Mouse (Mus musculus) brain, adult 10 weeks (tissue): ENCODE measurements around the gene Col3a1. TPM values are rescaled to one million over a fixed set of nuclear protein-coding genes. Genes with fewer than 3 reads are reported as not detected.

Experiments
- polyA plus RNA-seq: library from polyadenylated mRNA; stranded (reverse); fragments of 350-450 nt; fragmentation: Illumina TruSeq; extraction: RNeasy Lipid Tissue Mini Kit (QIAGEN cat#74804); gene quantifications from one replicate; pipeline ENCODE4 v1.2.3, GENCODE M21; 2015; ENCODE audit warnings: low read depth, low replicate concordance

The Col3a1 gene
- polyA plus RNA-seq = 3.7 TPM

GRCm38 (mm10) chr1:45311388-45311787 lies at the start of gene Col3a1:
TSS of gene Col3a1 (plus strand) at chr1:45311538.

Other genes with a start within 250 kb of the Col3a1 start
- 1.7 TPM for gene Col5a2, start 191.7 kb downstream of the Col3a1 start, polyA plus RNA-seq